Mouse (Mus musculus) testis, postnatal 14 days (tissue): ENCODE results near the gene Mvb12a.

Experiments used
- DNase-seq: peaks from one replicate; pipeline ENCODE4 v3.0.0; 2021; ENCODE audit warnings: low spot score

The Mvb12a gene

DNA sequence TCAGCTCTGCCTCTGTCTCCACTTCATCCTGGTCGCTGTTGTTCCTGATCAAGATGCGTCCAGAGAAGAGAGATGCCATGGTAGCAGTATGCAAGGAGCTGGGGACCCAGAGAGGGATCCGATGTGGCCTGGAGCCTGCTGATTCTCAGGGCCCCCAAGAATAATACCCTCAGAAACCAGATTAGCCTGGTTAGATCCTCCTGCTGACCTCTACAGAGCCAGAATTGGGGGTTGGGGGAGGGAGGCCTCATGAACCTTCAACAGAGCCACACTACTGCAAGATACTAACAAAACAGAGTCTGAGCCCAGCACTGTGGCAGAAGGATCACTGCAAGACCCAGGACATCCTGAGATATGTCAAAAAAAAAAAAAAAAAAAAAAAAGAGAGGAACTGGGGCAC is 23.8 kb downstream of the Mvb12a start, which contains the start of gene Nxnl1:
Gene Nxnl1 (minus strand): TSS at position 101 of the 400 bp plus-strand sequence.
- no peak for DNase-seq

DNA sequence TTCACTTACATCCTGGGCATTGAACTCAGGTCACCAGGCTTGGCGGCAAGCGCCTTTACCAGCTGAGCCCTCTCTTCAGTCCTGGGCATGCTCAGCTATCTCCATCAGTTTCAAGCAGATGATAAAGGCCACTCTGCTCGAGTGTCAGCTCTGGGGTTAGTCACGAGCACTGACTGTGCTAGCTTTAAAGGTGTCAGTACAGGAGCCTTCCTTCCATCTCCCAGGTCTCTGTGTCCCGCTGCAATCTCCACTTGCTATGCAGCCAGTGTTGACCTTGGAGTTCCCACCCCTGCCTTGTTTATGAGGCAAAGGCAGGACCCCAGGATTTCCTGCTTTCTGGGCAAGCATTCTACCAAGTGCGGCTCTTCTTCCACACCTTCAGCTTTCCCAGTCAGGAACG is 24.9 kb downstream of the Mvb12a start:
- DNase-seq: no peak

DNA sequence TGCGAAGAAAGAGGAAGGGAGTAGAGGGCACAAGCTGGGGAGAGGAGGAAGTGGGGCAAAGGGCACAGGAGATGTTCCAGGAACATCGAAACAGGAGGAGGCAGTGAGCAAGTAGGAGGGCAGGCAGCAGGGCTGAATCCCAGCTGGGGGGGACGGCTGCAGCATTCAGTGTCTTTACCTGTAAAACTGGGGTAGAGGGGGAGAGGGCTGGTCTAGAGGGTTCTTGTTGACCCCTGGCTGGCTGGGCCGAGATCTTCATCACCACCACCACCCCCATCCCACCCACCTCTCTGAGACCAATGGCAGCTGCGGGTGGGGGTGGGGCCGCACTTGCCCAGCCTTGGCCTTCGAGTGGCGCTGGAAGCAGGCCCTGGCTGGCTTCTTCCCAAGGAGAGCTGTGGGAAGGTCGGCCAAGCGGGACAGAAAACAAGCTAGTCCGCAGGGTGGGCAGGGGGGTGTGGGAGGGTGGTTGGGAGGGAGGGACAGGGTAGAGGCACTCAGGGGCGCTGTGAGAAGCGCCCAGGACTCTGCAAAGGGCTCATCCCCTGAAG is 25.7 kb downstream of the Mvb12a start, which contains the start of gene Slc27a1:
Gene Slc27a1 (plus strand): TSS at position 496 of the 551 bp plus-strand sequence.
- DNase-seq: peak; percentile 83

DNA sequence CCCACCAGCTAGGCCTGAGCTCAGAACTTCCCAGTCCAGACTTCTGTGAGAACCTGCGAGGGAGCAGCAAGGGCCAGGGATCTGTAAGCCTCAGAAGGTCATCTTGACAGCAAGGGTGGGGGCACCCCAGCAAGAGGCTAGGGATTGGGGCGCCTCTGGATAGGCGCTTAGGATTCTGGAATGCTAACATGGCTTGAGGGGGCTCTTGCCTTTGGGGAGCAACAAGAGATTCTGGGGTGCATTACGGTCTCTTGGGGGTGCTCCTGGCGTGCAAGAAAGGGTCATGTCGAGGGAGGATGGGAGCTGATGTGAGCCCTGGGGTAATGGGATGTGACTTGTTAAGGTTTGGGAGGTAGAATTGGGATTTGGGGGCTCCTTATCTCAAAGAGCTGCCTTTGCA is 26.2 kb downstream of the Mvb12a start:
- DNase-seq: no peak

DNA sequence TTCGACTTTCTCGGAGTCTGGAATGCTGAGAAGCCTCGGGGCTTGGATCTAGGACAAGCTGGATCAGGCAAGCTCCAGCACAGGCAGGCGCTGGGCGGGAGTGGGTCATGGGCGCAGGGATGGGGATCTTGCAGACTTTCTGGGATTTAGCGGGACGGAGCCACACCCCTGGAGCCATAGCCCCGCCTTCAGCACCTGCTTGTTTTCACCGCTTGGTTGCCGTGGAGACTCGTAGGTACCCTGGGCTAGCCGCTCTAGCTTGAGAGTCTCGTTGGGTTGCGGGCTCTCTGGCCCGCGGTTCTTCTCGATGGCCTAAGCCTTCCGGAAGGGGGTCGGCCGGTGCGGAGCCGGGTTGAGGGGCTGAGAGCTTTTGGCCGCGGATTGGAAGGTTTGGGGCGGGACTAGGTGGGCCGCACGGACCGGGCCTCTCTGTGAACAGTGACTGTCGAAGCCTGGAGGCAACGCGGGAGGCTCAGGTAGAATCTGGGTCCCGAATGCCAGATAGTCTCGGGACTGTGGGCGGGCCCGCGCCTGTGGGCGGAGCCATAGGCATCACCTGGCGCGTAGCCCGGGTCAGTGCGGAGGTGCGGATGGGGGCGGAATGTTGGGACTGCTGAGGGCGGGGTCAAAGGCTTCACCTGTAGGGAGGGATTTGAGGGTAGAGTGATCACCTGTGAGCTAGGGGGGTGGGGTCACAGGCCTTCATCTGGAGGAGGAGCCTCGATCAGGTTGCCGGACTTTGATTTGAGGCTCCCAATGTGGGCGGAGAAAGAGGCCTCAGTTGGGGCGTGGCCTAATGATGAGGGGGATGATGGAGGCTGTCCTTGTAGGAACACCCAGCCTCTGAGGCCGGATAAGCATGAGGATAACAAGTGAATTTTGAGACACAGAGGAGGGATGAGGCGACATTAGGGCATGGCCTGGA is 26.9 kb downstream of the Mvb12a start:
- DNase-seq: peak; percentile 92

DNA sequence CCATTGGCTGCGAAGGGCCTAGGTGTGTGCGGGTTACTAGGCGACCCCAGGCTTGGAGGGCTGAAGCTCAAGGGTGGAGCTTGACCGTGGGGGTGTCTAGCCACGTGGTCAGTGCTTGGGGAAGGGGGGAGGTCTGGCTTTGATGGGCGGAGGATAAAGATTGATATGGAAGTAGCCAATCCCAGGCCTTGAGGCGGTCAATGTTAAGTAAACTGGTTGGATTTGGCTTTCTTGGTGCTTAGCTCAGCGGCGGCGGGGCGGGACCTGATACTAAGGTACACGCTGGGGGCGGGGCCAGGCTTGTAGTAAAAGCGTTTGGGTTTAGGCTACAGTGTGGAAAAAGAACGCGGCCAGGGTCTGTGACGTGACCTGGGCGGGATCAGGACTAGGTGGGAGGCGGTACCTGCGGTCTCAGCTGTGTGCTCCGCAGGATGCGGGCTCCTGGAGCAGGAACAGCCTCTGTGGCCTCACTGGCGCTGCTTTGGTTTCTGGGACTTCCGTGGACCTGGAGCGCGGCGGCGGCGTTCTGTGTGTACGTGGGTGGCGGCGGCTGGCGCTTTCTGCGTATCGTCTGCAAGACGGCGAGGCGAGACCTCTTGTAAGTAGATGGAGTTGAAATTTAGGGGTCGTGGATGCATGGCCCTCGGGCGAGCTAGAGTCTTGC is 27.7 kb downstream of the Mvb12a start:
- peak; percentile 95 for DNase-seq

DNA sequence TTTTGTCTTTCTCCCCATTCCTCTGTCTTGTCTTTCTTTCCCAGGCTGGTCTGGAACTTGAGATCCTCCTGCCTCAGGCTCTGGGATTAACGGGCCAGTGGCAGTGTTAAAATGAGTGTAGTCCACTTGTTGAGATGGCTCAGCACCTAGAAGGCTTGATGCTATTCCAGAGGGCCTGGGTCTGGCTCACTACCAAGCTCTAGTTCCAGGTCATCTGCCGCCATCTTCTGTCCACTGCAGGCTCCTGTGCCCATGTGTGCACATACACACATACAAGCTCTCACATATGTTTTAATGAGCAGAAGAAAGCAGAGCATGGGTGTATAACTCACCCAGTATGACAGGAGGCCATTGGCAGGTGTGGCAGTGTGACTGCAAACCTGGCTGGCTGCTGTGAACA is 29.4 kb downstream of the Mvb12a start:
- DNase-seq: no peak

DNA sequence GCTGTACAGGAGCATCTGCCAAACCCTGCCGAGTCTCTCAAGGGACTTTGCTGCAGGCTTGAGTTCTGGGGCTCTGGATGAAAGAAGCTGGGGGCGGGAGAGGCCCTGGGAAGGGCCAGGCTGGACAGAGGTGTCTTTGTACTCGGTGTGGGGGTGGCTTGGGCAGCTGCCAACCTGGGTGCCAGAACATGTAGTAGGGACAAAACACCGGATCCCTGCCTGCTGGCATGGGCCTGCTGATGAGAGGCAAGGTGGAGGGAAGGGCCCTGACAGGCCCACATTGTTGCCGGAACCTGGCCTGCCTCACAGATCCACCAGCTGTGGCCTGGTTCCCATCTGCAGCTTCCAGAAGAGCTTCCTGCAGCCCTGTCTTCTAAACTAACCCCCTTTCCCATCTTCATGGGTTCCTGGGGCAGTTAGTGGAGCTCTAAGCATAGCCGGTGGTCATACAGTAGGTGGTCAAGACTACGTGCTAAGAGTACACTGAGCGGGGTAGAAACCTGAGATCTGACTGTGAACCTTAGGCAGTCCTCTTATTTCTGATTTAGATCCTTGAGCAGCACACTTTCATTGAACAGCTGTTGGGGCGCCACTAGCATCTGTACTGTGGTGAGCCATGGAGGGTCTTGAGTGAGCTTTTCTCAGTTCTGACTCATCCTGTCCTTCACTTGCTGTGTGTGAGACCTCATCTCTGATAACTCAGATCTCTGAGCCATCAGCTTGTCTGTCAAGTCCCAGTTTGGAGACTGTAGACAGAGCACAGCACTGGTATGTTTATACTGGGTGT is 30.3 kb downstream of the Mvb12a start:
- DNase-seq: peak; percentile 88

DNA sequence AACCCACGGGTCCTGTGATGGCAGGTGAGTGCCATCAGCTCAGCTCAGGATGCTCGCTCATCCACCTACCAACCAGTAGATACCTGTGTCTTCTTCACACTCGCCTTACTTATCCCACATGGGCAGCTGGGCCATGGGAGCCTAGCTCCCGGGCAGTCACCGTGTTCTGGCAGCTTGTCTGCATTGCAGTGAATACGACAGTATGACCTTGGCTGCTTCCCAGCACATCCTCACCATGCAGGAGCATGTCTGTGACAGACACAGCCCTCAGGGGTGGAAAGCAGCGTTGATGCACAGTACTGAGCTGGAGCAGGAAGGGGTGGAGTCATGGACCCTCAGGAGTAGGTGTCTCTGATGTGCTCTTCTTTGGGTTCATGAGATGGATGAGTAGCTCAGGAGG is 31.7 kb downstream of the Mvb12a start:
- DNase-seq: no peak

DNA sequence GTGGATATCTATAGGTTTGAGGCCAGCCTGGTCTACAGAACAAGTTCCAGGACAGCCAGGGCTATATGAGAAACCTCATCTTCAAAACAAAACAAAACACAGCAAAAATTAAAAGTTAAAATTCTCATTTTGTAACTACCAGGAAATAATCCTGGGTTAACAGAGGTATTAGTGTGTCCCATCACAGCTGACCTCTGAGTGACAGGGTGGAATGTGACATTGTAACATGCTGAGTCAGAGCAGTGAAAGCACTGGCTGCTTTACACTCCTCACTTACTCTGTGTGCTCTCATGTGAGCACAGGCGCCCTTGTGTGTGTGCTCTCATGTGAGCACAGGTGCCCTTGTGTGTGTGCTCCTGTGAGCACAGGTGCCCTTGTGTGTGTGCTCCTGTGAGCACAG is 32.3 kb downstream of the Mvb12a start:
- no peak for DNase-seq

DNA sequence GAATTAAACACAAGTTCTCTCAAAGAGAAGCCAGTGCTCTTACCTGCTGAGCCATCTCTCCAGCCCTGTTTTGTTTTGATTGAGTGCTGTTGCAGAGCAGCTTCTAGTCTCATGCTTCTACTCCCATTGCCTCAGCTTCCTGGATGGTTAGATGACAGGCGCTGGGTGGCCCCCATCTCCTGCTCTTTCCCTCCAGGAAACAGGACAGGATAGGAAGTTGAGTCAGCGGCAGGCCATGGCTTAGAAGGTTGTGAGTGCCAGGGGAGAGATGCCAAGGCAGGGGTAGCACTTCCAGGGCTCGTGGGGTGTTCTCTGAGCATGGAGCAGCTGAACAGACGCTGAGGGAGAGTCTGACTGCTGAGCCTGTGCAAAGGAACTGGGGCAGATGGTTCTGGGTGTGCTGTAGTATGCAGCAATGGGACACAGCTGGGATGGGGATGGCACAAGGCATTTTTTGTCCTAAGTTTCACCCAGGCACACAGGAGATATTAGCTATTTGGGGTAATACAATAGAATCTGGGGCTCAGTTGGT is 35.2 kb downstream of the Mvb12a start:
- DNase-seq: no peak

DNA sequence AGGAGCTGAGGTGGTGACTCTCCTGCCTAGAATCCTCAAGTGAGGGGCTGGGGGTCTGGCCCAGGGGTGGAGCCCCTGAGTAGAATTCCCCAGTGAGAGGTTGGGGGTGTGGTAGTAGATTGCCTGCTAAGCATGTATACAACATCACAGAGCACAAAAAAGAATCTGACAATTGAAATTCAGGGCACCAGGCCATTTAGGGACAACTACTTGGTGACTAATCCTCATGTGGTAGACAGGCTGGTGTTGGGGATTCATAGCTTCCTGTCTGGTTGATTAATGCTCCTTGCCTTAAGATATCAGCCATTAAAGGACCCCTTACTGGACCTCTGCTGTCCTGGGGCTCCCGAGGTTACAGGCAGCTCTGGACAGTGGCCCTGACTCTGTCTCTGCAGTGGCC is 36.3 kb downstream of the Mvb12a start:
- DNase-seq: no peak

DNA sequence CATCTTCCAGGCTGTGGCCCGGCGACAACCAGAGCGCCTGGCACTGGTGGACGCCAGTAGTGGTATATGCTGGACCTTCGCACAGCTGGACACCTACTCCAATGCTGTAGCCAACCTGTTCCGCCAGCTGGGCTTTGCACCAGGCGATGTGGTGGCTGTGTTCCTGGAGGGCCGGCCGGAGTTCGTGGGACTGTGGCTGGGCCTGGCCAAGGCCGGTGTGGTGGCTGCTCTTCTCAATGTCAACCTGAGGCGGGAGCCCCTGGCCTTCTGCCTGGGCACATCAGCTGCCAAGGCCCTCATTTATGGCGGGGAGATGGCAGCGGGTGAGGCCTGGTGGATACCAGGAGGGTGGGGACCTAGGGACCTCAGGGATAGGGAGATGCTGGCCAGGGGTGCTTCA is 36.8 kb downstream of the Mvb12a start:
- DNase-seq: no peak

DNA sequence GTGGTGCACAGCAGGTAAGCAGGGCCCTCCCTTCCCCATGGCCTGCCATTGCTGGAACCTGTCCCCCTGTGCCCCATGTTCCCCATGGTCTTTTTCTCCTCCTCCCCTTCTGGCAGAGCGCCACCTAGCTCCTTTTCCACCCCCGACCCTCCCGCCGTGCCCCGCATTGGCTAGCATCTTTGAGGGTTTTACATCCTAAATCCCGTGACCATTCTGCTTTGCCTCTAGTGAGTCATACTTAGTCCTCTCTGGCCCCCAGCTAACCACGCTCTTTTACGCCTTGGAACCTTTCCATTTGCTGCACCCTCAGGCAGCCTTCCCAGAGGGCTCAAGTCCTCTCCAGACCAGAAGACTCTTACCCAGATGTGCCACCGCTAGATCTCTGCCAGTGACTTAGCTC is 37.5 kb downstream of the Mvb12a start:
- DNase-seq: no peak

DNA sequence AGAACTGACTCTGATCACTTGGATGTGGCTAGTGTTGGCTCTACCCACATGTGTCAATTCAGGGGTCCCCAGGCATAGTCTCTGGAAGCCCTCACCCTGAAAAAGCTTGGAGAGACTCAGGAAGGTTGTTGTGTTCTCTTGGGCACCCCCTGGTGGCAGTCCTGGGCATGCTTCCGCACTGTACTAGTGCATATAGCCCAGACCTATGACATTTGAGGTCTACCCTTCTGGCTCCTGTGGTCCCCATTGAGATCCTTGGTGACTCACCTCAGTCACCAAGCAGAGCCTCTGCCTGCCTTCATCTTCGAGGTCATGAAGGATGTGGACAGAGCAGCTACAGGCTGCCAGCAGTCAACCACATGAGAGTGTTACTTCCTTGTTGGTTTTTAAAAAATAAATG is 44.2 kb downstream of the Mvb12a start:
- DNase-seq: no peak

DNA sequence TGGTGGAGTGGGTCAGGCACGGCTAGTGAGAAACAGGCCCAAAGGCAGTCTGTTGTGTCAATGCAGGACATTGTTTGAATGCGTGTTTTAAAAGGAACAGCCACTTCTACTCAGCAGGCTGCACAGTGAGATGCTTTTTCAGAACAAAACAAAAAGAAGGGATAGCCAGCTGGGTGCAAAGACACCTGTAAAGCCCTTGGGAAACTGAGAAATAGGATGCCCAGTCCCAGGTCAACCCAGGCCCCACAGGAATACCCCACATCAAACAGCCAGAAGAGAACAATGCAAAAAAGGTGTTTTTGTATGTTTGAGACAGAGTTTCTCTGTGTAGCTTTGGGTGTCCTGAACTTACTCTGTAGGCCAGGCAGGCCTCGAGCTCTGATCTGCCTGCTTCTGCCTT is 46.0 kb downstream of the Mvb12a start:
- no peak for DNase-seq

DNA sequence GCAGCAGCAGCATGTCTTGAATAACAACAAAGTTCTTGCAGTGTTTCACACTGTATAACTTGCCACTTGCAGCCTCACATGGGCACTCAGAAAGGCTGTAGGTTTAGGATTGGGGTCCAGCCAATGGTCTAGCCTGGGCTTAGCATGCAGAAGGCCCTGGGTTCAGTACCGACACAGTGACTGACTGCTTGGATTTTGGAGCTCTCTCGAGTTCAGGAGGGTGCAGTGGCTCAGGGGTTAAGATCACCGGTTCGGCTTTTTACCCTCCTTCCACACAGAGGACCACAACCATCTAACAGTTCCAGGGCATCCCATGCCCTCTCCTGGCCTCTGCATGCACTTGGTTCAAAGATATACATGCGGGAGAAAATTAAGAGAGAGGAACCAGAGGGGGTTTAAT is 48.3 kb downstream of the Mvb12a start:
- no peak for DNase-seq

DNA sequence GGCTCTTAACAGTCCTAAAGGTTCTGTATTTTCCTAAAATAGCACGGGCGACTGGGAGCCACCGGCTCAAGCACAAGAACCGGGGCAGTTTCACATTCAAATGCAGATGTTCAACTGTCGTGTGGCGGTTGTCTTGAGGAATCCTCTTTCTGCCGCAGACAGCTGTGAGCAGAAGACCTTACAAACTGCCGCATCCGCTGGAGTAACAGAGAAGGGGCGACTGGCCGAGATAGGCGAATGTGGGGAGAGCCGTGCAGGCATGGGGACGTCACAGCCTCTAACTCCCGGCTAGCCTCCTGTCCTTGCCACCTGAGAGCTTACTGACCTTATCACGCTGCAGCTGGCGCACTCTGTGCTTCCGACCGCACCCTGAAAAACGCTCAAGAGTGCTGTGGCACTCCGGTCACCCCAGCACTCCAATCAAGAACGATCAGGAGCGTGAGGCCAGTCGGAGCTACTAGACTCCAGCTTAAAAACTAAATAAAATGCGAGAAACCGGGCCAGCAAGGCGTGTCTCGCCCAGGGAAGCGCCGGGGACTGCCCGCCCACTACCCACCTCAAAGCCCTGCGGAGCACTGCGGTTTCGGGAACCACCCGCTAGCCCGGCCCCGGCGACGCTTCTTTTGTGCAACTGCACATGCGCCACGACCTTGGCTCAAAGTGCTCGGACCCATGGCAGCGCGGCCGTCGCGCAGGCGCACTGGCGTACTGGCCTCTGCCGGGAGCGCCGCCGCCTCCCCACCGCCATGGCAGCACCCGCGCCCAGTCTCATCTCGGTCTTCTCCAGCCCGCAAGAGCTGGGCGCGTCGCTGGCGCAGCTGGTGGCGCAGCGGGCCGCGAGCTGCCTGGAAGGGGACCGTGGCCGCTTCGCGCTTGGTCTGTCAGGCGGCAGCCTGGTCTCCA is 49.0 kb downstream of the Mvb12a start, which contains the start of gene Pgls:
Gene Pgls (plus strand): TSS at position 706 of the 903 bp plus-strand sequence.
- DNase-seq: peak; percentile 93

DNA sequence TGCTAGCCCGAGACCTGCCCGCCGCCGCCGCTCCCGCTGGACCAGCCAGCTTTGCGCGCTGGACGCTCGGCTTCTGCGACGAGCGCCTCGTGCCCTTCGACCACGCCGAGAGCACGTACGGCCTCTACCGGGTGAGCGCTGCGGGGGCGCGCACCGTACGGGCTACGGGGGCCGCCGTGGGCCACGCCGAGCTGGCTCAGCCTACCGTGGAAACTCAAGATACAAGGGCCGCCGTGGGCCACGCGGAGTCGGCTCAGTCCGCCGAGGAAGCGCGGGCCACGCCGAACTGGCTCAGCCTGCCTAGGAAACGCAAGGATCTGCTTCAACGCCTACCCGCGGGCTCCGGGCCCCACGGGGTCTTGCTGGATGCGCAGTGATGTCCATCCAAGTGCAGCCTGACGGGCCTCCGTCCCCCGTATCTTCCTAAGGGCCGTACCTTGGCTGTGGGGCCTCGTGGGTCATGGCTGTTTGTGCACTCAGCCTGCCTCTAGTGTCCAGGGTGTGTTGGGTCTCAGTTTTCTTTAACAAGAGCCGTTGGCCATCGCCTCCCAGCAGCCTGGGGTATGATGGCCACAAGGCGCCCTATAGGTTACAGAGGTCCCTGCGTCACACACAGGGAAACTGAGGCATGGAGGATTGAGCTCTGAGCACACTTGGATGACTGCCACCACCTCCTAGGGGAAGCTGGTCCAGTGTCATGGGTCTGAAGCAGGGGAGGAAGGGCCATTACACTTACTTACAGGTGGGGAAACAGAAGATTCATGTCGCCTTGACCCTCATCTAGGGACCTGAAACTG is 49.9 kb downstream of the Mvb12a start:
- DNase-seq: peak; percentile 83
